Mouse (Mus musculus): Measurements from ENCODE around the gene Rufy1. TPM values are rescaled to one million over a fixed set of nuclear protein-coding genes. Genes with fewer than 3 reads are reported as not detected.
"Not testable (repeated sequence)": the region's sequence is repeated elsewhere in the genome, so short reads cannot be mapped to it uniquely, and the experiment has no call there.

Gene Rufy1
- polyA plus RNA-seq, 1 experiment, result 13.9 TPM

- H3K4me2 ChIP-seq (ENCODE audit: low read depth), result no peak overlapping the region
- H3K36me3 ChIP-seq (ENCODE audit: control insufficient read depth, insufficient read depth), result no peaks in the 10 kb centered on the region
- H3K4me3 ChIP-seq, result no peak overlapping the region
- no peaks in the 10 kb centered on the region for H3K79me2 ChIP-seq (ENCODE audit: control insufficient read depth, insufficient read depth)
- H3K27me3 ChIP-seq (ENCODE audit: control insufficient read depth, insufficient read depth, insufficient read length), result peaks cover 5% of the 10 kb centered on the region
- TF ChIP-seq TCF12 (IDR thresholded peaks at IDR 0.05; ENCODE audit: insufficient read depth, poor library complexity, severe bottlenecking) (no peak), USF1 (IDR thresholded peaks at IDR 0.05; ENCODE audit: low read depth) (no peak), SRF (IDR thresholded peaks at IDR 0.05; ENCODE audit: control insufficient read depth, insufficient read length, low read depth) (no peak), MYOG (IDR thresholded peaks at IDR 0.05; ENCODE audit: control insufficient read depth in 1 of 3, insufficient read depth in 1 of 3, insufficient read length in 2 of 3, low read depth in 2 of 3) (no peak), REST (IDR thresholded peaks at IDR 0.05; ENCODE audit: insufficient read depth, insufficient read length) (no peak), TCF3 (IDR thresholded peaks at IDR 0.05; ENCODE audit: insufficient read length, low read depth) (no peak), MAX (IDR thresholded peaks at IDR 0.05; ENCODE audit: low read depth) (no peak)
- H3ac ChIP-seq (ENCODE audit: control insufficient read depth, insufficient read length), result no peak overlapping the region
These were observed 25.5 kb upstream of the Rufy1 start for GRCm38 (mm10) chr11:50456455-50456854.

DNA sequence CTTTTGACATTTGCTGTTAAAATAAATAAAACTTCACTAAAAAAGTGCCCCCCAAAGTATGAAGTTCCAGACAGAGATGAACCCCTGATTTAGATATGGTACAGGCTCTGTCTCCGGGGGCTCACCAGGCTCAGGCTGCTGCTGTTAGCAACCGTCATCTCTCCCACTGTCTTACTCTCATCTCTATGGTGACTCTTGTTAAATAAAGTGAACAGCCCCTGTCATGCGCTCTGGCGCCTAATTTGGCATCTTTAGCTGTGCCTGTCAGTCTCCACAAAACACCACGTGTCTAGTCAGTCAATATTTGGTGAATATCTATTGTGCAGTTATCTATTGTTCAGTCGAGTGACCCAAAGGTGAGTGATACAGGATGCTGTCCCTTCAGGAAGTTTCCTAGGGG, 24.0 kb upstream of the Rufy1 start:
- no peaks in the 10 kb centered on the region for H3K79me2 ChIP-seq (ENCODE audit: control insufficient read depth, insufficient read depth)
- H3K4me3 ChIP-seq, result no peak overlapping the region
- H3K36me3 ChIP-seq (ENCODE audit: control insufficient read depth, insufficient read depth), result no peaks in the 10 kb centered on the region
- H3K27me3 ChIP-seq (ENCODE audit: control insufficient read depth, insufficient read depth, insufficient read length), result peaks cover 9% of the 10 kb centered on the region
- TF ChIP-seq USF1 (IDR thresholded peaks at IDR 0.05; ENCODE audit: low read depth), result no peak
- TF ChIP-seq MYOG (IDR thresholded peaks at IDR 0.05; ENCODE audit: control insufficient read depth in 1 of 3, insufficient read depth in 1 of 3, insufficient read length in 2 of 3, low read depth in 2 of 3), result no peak
- TF ChIP-seq E2F4 (IDR thresholded peaks at IDR 0.05; ENCODE audit: insufficient read depth), result no peak
- TF ChIP-seq POLR2A (IDR thresholded peaks at IDR 0.05; ENCODE audit: insufficient read length, low read depth), result no peak
- no peak for TF ChIP-seq MAX (IDR thresholded peaks at IDR 0.05; ENCODE audit: low read depth)
- no peak for TF ChIP-seq SRF (IDR thresholded peaks at IDR 0.05; ENCODE audit: control insufficient read depth, insufficient read length, low read depth)
- no peak for TF ChIP-seq TCF12 (IDR thresholded peaks at IDR 0.05; ENCODE audit: insufficient read depth, poor library complexity, severe bottlenecking)
- no peak for TF ChIP-seq TCF3 (IDR thresholded peaks at IDR 0.05; ENCODE audit: insufficient read length, low read depth)
- no peak for TF ChIP-seq CEBPB (IDR thresholded peaks at IDR 0.05; ENCODE audit: insufficient read depth, poor library complexity, severe bottlenecking)
- no peak for TF ChIP-seq POLR2AphosphoS2 (IDR thresholded peaks at IDR 0.05; ENCODE audit: insufficient read length, low read depth)
- no peak for TF ChIP-seq MYOD1 (IDR thresholded peaks at IDR 0.05; ENCODE audit: control insufficient read depth in 1 of 3, insufficient read length in 2 of 3, low read depth in 2 of 3)
- TF ChIP-seq REST (IDR thresholded peaks at IDR 0.05; ENCODE audit: insufficient read depth, insufficient read length), result no peak
- H3ac ChIP-seq (ENCODE audit: control insufficient read depth, insufficient read length), result no peak overlapping the region
- no peak overlapping the region for H3K4me2 ChIP-seq (ENCODE audit: low read depth)

DNA sequence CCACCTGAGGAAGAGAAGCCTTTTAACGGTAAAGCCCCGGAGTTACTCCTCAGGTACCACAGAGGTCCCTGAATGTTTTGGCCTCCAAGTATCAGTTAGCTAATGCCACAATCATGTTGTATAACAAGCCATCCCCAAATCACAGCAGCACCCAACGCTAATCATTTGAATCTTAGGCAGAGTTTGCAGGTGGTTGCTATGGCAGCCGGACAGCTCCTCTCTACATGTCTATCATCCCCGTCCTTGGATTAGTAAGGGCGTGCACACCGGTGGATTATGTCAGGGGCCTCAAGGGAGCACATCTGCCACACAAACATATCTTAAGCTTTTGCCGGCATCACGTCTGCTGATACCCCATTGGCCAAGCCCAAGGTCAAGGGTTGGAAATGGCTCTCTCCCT, 19.3 kb upstream of the Rufy1 start:
- no peak overlapping the region for H3K4me3 ChIP-seq
- TF ChIP-seq MAX (IDR thresholded peaks at IDR 0.05; ENCODE audit: low read depth) (no peak), TCF12 (IDR thresholded peaks at IDR 0.05; ENCODE audit: insufficient read depth, poor library complexity, severe bottlenecking) (no peak), MYOG (IDR thresholded peaks at IDR 0.05; ENCODE audit: control insufficient read depth in 1 of 3, insufficient read depth in 1 of 3, insufficient read length in 2 of 3, low read depth in 2 of 3) (no peak), POLR2A (IDR thresholded peaks at IDR 0.05; ENCODE audit: insufficient read length, low read depth) (no peak), SRF (IDR thresholded peaks at IDR 0.05; ENCODE audit: control insufficient read depth, insufficient read length, low read depth) (no peak), E2F4 (IDR thresholded peaks at IDR 0.05; ENCODE audit: insufficient read depth) (no peak), TCF3 (IDR thresholded peaks at IDR 0.05; ENCODE audit: insufficient read length, low read depth) (no peak), REST (IDR thresholded peaks at IDR 0.05; ENCODE audit: insufficient read depth, insufficient read length) (no peak), MYOD1 (IDR thresholded peaks at IDR 0.05; ENCODE audit: control insufficient read depth in 1 of 3, insufficient read length in 2 of 3, low read depth in 2 of 3) (no peak), CEBPB (IDR thresholded peaks at IDR 0.05; ENCODE audit: insufficient read depth, poor library complexity, severe bottlenecking) (no peak), POLR2AphosphoS2 (IDR thresholded peaks at IDR 0.05; ENCODE audit: insufficient read length, low read depth) (no peak), USF1 (IDR thresholded peaks at IDR 0.05; ENCODE audit: low read depth) (no peak)

DNA sequence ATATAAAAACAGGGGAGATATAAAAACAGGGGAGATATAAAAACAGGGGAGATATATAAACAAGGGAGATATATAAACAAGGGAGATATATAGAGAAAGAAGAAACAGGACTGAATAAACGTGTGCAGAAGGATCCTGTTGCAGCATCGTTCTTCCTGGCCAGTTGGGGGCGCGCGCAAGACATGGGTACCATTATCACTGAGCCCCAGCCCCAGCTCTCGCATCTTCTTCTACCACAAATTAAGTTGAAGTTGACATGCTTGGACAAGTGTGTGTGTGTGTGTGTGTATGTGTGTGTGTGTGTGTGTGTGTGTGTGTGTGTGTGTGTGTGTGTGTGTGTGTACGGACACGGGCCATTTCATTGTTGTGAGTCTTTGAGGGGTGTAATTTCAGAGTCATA, 17.2 kb upstream of the Rufy1 start:
- H3K27me3 ChIP-seq (ENCODE audit: control insufficient read depth, insufficient read depth, insufficient read length); H3K4me3 ChIP-seq; H3K79me2 ChIP-seq (ENCODE audit: control insufficient read depth, insufficient read depth); H3K36me3 ChIP-seq (ENCODE audit: control insufficient read depth, insufficient read depth); H3ac ChIP-seq (ENCODE audit: control insufficient read depth, insufficient read length); H3K4me2 ChIP-seq (ENCODE audit: low read depth): not testable (repeated sequence)

More for the DNA sequence above, 19.3 kb upstream of the Rufy1 start:
- H3K4me2 ChIP-seq (ENCODE audit: low read depth), result no peak overlapping the region
- no peaks in the 10 kb centered on the region for H3K36me3 ChIP-seq (ENCODE audit: control insufficient read depth, insufficient read depth)
- H3K79me2 ChIP-seq (ENCODE audit: control insufficient read depth, insufficient read depth), result no peaks in the 10 kb centered on the region
- peaks cover 4% of the 10 kb centered on the region for H3K27me3 ChIP-seq (ENCODE audit: control insufficient read depth, insufficient read depth, insufficient read length)
- H3ac ChIP-seq (ENCODE audit: control insufficient read depth, insufficient read length), result no peak overlapping the region

- Histone ChIP-seq H3ac (ENCODE audit: control insufficient read depth, insufficient read length) (no peak overlapping the region), H3K36me3 (ENCODE audit: control insufficient read depth, insufficient read depth) (no peaks in the 10 kb centered on the region), H3K4me2 (ENCODE audit: low read depth) (no peak overlapping the region), H3K27me3 (ENCODE audit: control insufficient read depth, insufficient read depth, insufficient read length) (no peaks in the 10 kb centered on the region), H3K79me2 (ENCODE audit: control insufficient read depth, insufficient read depth) (no peaks in the 10 kb centered on the region), H3K4me3 (no peak overlapping the region)
- TF ChIP-seq E2F4 (IDR thresholded peaks at IDR 0.05; ENCODE audit: insufficient read depth) (no peak), TCF12 (IDR thresholded peaks at IDR 0.05; ENCODE audit: insufficient read depth, poor library complexity, severe bottlenecking) (no peak), MYOD1 (IDR thresholded peaks at IDR 0.05; ENCODE audit: control insufficient read depth in 1 of 3, insufficient read length in 2 of 3, low read depth in 2 of 3) (no peak), CEBPB (IDR thresholded peaks at IDR 0.05; ENCODE audit: insufficient read depth, poor library complexity, severe bottlenecking) (no peak), POLR2AphosphoS2 (IDR thresholded peaks at IDR 0.05; ENCODE audit: insufficient read length, low read depth) (no peak), POLR2A (IDR thresholded peaks at IDR 0.05; ENCODE audit: insufficient read length, low read depth) (no peak), MAX (IDR thresholded peaks at IDR 0.05; ENCODE audit: low read depth) (no peak), TCF3 (IDR thresholded peaks at IDR 0.05; ENCODE audit: insufficient read length, low read depth) (no peak), MYOG (IDR thresholded peaks at IDR 0.05; ENCODE audit: control insufficient read depth in 1 of 3, insufficient read depth in 1 of 3, insufficient read length in 2 of 3, low read depth in 2 of 3) (no peak), REST (IDR thresholded peaks at IDR 0.05; ENCODE audit: insufficient read depth, insufficient read length) (no peak), USF1 (IDR thresholded peaks at IDR 0.05; ENCODE audit: low read depth) (no peak), SRF (IDR thresholded peaks at IDR 0.05; ENCODE audit: control insufficient read depth, insufficient read length, low read depth) (no peak)
These were observed 12.5 kb upstream of the Rufy1 start for GRCm38 (mm10) chr11:50443259-50444065.

Measured in myocyte (in vitro differentiated cells).